Mouse (Mus musculus) heart, embryonic 10.5 days (tissue): ENCODE measurements around the gene Tmem120b. TPM values are rescaled to one million over a fixed set of nuclear protein-coding genes. Genes with fewer than 3 reads are reported as not detected.
A peak's percentile ranks its signal among the peaks of the same experiment; 100 is the strongest.

Source experiments
- DNase-seq: peaks from one replicate; pipeline ENCODE4 v3.0.0-alpha.2; 2017; ENCODE audit warnings: low spot score
- H3K27ac ChIP-seq: fragments of 300-500 bp; sonication (generic); 2 replicates; pipeline ENCODE4 v1.5.1; 2016; ENCODE audit warnings: mild to moderate bottlenecking
- H3K27me3 ChIP-seq: fragments of 300-500 bp; sonication (generic); 2 replicates; pipeline ENCODE4 v1.6.1; 2016; ENCODE audit warnings: mild to moderate bottlenecking; ENCODE audit not compliant: poor library complexity, insufficient read depth, severe bottlenecking
- H3K36me3 ChIP-seq: fragments of 300-500 bp; sonication (generic); 2 replicates; pipeline ENCODE4 v1.6.1; 2016; ENCODE audit warnings: mild to moderate bottlenecking, moderate library complexity
- H3K4me1 ChIP-seq: fragments of 300-500 bp; sonication (generic); 2 replicates; pipeline ENCODE4 v1.6.1; 2016; ENCODE audit warnings: mild to moderate bottlenecking
- H3K4me3 ChIP-seq: fragments of 300-500 bp; sonication (generic); 2 replicates; pipeline ENCODE4 v1.5.1; 2016; ENCODE audit warnings: mild to moderate bottlenecking, moderate library complexity
- H3K9me3 ChIP-seq: fragments of 300-500 bp; sonication (generic); 2 replicates; pipeline ENCODE4 v1.6.1; 2016; ENCODE audit warnings: mild to moderate bottlenecking, moderate library complexity
- WGBS: fragments of 180-500 bp; shearing (Covaris S2); methylation state at CpG from one replicate; pipeline ENCODE4 v1.1.7; 2016; 5-methylcytosine and 5-hydroxymethylcytosine counted together
- polyA plus RNA-seq: library from polyadenylated mRNA; unstranded; fragments of >200 nt; fragmentation: Nextera tagmentation; extraction: Ambion mirVana; gene quantifications from 2 replicates; pipeline ENCODE4 v1.2.1, GENCODE M21; 2016

Tmem120b gene
- polyA plus RNA-seq, 1 experiment from 2014 or later, result 14.3 TPM

DNA sequence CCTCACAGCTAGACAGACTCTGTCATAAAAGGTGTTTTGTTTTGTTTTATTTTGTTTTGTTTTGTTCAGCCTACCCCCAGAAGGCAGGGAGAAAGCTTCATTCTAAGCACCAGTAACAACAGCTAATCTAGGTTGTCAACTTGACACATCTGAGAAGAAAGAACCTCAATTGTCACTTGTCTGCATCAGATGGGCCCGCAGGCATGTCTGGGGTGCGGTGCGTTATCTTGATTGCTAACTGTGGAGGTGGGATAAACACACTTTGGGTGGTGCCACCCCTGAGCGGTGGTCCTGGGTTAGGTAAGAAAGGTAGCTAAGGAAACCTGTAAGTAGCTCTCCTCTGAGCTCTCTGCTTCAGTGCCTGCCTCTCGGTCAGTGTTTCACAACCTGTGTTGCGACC is 58.8 kb downstream of the Tmem120b start:
- peaks cover 4% of the 10 kb centered on the region; the same call in 1 of the 2 replicates for H3K27me3 ChIP-seq
- H3K9me3 ChIP-seq, result no peaks in the 10 kb centered on the region
- no peak overlapping the region for H3K27ac ChIP-seq
- H3K4me3 ChIP-seq, result no peak overlapping the region
- H3K4me1 ChIP-seq, result peaks cover 25% of the 10 kb centered on the region
- 66% methylated on average over 6 of the region's 6 CpGs for WGBS
- no peak for DNase-seq
- H3K36me3 ChIP-seq, result peaks cover 13% of the 10 kb centered on the region

DNA sequence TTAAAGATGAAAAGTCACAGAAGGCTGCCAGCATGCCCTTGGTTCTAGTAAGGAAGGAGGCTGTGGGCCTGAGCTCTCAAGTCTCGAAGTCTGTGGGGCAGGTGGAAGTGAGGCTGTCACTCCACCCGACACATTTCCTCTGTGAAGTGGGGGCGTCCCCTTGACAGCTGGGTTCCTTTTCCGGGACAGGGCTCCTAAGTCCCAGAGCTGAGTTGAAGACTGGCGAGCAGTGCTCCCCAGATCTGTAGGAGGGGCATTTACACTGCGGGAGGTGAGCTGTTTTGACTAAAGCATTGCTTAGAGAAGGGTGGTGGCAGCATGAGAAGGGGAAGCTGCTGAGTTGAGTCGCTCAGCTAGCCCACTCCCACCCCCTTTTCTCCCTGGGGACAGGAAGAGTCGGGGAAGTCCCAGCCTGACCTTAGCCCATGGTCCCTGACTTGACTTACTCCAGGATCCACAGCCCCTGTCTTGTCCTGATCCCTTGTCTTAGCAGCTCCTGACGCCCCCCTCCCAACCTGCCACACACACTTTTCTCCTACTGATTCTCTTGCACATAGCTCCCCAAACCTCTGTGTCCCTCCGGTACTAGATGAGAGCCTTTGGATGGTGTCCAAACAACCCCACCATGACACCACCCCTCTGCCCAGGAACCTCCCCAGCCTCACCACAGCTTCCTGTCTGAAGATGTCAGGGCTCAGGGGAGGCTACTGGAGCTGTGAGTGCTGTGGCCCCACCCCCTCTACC is 60.4 kb downstream of the Tmem120b start:
- Histone ChIP-seq H3K4me1 (peaks cover 40% of the 10 kb centered on the region), H3K4me3 (no peak overlapping the region), H3K36me3 (peaks cover 5% of the 10 kb centered on the region), H3K9me3 (no peaks in the 10 kb centered on the region), H3K27ac (peak overlapping the region; percentile 44; the same call in 1 of the 2 replicates), H3K27me3 (peaks cover 4% of the 10 kb centered on the region; the same call in 1 of the 2 replicates)
- 53% methylated on average over 10 of the region's 10 CpGs for WGBS
- no peak for DNase-seq

DNA sequence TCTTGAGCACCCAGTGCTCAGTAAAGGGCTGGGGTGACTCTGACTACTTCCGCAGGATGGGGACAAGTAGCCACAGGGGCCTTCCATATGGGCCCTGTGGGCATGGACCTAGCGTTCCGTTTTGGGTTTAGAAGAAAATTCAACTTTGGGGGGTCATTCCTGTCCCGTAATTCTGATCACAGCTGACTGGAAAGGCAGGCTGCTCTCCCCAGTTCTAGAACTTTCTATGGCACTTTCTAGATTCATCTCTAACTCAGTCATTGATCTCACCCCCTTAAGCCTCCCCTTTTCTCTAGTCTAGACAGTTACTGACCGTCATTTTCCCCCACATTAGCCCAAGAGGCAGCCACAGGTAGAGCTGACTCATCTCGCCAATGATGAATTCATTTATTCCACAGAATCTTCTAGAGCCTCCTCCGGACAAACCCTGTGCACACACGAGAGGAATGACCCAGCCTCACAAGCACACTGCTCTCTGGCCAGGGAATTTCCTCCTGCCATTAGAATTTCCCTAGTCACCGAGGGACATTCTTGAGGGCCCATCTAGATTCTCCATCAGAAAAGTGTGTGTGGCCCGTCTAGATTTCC is 61.0 kb downstream of the Tmem120b start:
- H3K9me3 ChIP-seq, result no peaks in the 10 kb centered on the region

DNA sequence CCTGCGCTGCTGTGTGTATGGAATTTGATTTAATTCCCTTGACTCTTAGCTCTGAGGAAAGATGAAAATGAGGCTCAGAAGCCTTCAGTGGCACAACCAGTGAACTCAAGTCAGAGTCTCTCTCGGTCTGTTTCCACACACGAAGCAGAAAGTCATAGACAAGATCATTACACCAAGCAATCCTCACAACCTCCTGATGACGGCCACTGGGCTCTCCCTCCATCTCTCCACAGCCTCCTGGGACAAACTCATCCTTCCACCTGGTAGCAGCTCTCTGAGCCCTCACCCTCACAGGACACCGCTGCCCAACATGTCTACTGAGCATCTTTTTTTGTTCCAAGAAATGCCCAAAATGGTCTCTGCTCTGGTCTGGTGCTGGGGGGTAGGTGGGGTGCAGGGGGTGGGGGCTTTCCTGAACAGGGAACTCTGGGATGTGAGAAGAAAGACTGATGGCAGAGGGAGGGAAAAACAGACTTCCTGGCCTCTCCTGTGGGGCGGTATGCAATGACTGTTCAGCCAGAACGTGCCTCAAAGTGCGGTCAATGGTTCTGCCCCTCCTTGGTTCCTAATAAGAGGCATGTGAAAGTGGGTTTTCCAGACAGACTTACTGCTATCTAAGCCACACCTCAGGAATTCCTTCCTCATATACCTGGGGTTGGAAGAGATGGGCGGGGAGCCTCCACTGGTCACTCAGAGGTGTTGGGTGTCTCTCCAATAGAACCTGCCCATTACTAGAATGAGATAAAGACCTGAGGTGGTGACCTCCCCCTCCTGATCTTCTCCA is 62.0 kb downstream of the Tmem120b start:
- 89% methylated on average over 9 of the region's 9 CpGs for WGBS
- Histone ChIP-seq H3K9me3 (no peaks in the 10 kb centered on the region), H3K36me3 (peaks cover 7% of the 10 kb centered on the region; the same call in 1 of the 2 replicates), H3K27me3 (peaks cover 4% of the 10 kb centered on the region; the same call in 1 of the 2 replicates), H3K27ac (no peak overlapping the region), H3K4me1 (peaks cover 56% of the 10 kb centered on the region), H3K4me3 (no peak overlapping the region)
- DNase-seq, result no peak

More for the DNA sequence above, 61.0 kb downstream of the Tmem120b start:
- peaks cover 4% of the 10 kb centered on the region; the same call in 1 of the 2 replicates for H3K27me3 ChIP-seq
- no peak overlapping the region; the same call in 1 of the 2 replicates for H3K27ac ChIP-seq
- no peak overlapping the region for H3K4me3 ChIP-seq
- 73% methylated on average over 10 of the region's 10 CpGs for WGBS
- peaks cover 5% of the 10 kb centered on the region; the same call in 1 of the 2 replicates for H3K36me3 ChIP-seq
- peaks cover 46% of the 10 kb centered on the region for H3K4me1 ChIP-seq
- DNase-seq, result no peak

DNA sequence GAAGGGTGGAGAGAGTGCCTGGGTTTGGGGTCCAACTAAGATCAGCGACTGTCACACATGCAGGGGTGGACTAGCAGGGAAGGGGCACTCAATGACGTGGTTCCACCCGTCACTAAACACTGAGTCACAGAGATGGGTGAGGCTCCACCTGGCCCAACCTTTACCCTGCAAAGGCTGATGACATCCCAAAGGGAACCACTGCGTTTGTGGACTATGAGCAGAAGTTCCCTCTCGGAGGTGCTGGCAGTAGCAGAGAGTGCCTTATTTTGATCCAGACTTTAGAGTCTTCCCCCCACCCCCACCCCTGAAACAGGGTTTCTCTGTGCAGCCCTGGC is 62.6 kb downstream of the Tmem120b start:
- no peak for DNase-seq
- H3K9me3 ChIP-seq, result no peaks in the 10 kb centered on the region
- no peak overlapping the region for H3K4me3 ChIP-seq
- peaks cover 4% of the 10 kb centered on the region; the same call in 1 of the 2 replicates for H3K27me3 ChIP-seq
- H3K36me3 ChIP-seq, result peaks cover 7% of the 10 kb centered on the region; the same call in 1 of the 2 replicates
- H3K4me1 ChIP-seq, result peaks cover 56% of the 10 kb centered on the region
- H3K27ac ChIP-seq, result no peak overlapping the region
- 86% methylated on average over 5 of the region's 5 CpGs for WGBS

DNA sequence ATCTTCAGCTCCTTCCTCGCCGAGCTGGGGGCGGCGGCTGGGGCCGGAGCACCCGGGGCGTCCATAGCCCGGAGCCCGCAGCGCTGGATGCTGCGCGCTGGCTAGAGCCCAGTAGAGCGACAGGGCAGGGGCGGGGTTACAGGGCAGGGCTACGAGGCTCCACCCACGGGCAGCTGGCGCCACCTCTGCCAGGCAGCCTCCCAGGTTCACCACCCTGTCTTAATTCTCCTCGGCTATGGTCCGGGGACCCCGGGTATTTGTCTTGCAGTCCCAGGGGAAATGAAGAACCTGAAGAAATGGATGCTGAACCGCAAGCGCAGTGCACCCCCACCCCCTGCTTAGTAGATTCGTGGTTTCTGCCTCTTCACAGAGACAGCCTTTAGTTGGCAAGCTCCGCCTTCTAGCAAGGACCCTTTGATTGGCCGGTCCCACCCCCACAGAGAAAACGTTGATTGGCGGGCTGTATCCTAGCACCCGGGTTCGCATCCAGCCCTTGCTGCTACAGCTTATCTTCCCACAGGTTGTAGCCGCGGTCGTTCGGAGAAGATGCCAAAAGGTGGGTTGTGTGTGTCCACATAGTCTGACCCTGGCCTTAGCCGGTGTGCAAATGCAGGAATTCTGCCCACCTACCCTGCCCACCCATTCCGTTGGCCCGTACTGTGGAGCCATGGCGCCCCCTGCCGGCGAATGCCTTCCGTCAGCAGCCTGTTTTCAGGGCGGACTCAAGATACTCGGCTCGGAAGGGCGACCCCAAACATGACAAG is 64.3 kb downstream of the Tmem120b start, which contains the start of gene Rhof:
TSS of gene Rhof (minus strand) at position 385 of the 764 bp plus-strand sequence.
- DNase-seq, result peak; percentile 91
- Histone ChIP-seq H3K27ac (peak within 1 kb of the TSS; percentile 100), H3K27me3 (peaks cover 4% of the 10 kb centered on the region; the same call in 1 of the 2 replicates), H3K4me1 (peaks cover 69% of the 10 kb centered on the region), H3K4me3 (peak within 1 kb of the TSS; percentile 92), H3K9me3 (no peaks in the 10 kb centered on the region), H3K36me3 (peaks cover 10% of the 10 kb centered on the region; the same call in 1 of the 2 replicates)
- WGBS, result 1% methylated on average over 44 of the region's 44 CpGs

DNA sequence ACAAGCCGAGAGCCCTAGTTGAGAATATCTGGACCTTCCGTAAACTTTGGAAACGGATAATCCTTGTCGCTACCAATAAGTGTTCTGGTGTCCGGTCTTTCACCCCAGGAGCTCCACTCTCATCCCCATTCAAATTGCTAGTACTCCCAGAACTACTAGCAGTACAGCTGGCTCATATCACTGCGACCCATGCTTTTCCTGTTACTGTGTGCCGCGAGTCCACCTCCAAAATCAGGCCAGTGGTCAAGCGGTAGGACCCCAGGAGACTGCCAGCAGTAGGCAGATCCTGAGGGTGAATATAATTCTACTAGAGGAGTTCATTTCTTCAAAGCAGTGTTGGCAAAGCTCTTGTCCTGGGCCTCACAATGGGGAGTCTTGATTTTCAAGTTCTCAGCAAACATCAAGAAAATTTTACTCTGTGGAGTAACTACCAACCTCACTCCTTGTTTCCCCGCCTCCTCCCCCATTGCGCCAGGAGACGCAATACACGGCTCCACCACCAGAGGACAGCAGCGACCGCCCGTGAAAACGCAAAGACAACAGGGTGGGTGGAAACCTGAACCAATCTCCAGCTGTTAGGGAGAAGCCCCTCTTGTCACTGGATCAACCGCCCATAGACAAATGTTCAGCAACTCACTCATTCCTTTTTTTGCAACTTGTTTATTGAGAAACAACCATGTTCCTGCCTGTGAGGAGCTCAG is 65.0 kb downstream of the Tmem120b start:
- 18% methylated on average over 18 of the region's 18 CpGs for WGBS
- H3K9me3 ChIP-seq, result no peaks in the 10 kb centered on the region
- H3K27me3 ChIP-seq, result peaks cover 4% of the 10 kb centered on the region; the same call in 1 of the 2 replicates
- peak overlapping the region; percentile 100; the same call in 1 of the 2 replicates for H3K27ac ChIP-seq
- peak; percentile 90 for DNase-seq
- H3K4me1 ChIP-seq, result peaks cover 76% of the 10 kb centered on the region
- H3K36me3 ChIP-seq, result peaks cover 10% of the 10 kb centered on the region; the same call in 1 of the 2 replicates
- H3K4me3 ChIP-seq, result peak overlapping the region; percentile 92; the same call in 1 of the 2 replicates

DNA sequence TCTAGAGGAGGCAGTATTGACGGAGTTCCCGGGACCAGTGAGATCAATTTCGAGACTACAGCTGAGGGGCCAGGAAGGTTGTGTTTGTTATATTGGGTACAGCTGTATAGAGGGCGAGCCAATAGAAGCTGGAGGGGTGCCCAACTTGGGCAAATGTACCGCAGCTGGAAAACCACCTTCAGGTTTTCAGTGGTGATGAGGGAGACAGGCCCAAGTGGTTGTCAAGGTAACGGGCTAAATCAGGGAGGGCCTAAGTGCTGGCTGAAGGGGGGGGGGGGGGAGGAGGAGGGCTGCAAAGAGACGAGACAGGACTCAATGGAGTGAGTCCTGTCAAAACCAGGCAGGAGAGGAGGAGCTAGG is 65.5 kb downstream of the Tmem120b start:
- Histone ChIP-seq H3K4me3 (peak overlapping the region; percentile 92), H3K4me1 (peaks cover 76% of the 10 kb centered on the region), H3K27ac (peak overlapping the region; percentile 100), H3K36me3 (peaks cover 10% of the 10 kb centered on the region; the same call in 1 of the 2 replicates), H3K27me3 (peaks cover 4% of the 10 kb centered on the region; the same call in 1 of the 2 replicates), H3K9me3 (no peaks in the 10 kb centered on the region)
- 37% methylated on average over 7 of the region's 7 CpGs for whole genome bisulfite sequencing
- no peak for DNase-seq

DNA sequence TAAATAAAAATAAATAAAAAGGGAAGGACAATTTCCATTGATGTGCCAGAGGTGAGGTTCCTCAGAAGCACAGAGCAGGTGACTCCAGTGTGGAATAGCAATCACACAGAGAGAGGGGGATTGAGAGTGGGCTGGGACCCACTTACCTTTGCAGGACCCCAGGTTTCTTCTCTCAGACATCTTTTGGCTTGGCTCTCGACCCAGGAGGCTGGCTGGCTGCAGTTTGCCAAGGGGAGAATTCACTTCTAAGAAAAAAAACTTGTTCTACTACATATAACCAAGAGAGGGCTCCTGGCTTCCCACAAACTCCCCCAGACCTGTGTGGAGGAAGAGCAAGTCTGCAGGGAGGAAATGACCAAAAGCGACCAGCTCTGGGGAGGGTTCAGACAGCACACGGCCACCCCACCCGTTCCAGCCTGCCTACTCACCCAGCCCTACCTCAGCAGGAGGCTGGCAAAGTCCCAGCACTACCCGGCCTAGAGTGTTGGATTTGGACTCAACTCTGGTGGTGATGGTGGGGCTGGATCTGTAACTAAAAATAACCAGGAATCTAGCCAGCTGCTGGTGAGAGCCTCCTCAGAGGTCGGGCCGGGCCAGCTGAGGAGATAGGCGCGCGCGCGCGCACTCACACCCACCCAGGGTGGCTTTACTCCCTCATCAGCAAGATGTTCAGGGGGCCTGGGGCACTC is 66.1 kb downstream of the Tmem120b start:
- Histone ChIP-seq H3K27ac (peak overlapping the region; percentile 100), H3K9me3 (no peaks in the 10 kb centered on the region), H3K36me3 (peaks cover 10% of the 10 kb centered on the region; the same call in 1 of the 2 replicates), H3K27me3 (peaks cover 4% of the 10 kb centered on the region; the same call in 1 of the 2 replicates), H3K4me1 (peaks cover 77% of the 10 kb centered on the region), H3K4me3 (peak overlapping the region; percentile 92)
- peak; percentile 87 for DNase-seq
- 8% methylated on average over 13 of the region's 13 CpGs for WGBS

DNA sequence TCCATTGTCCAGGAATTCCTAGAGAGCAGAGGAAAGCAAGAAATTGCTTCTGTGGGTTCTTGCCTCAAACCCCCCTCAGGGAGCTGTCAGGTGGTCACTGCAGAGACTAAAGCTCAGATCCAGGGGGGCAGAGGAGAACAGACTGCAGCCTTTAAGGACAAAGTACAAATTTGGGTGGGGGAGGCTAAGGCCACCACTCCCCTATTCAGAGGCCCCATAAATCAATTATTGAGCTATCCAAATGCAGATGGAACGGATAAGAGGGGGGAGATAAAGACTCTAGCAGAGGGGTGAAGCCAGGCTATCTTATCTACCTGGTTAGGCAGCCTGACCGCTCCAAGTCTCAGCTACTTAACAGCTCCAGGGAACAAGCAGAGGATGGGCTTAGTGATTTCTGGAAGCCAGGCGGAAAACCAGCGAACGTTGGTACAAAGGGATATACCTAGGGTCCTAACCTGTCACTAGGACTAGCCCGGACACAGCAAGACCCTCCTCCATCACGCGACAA is 66.7 kb downstream of the Tmem120b start:
- DNase-seq, result no peak
- Histone ChIP-seq H3K27ac (peak overlapping the region; percentile 100), H3K4me3 (peak overlapping the region; percentile 92), H3K9me3 (no peaks in the 10 kb centered on the region), H3K36me3 (peaks cover 7% of the 10 kb centered on the region; the same call in 1 of the 2 replicates), H3K4me1 (peaks cover 78% of the 10 kb centered on the region), H3K27me3 (peaks cover 4% of the 10 kb centered on the region; the same call in 1 of the 2 replicates)
- 10% methylated on average over 8 of the region's 8 CpGs for WGBS
